Mouse (Mus musculus) olfactory bulb, adult 2 months (tissue): Measurements from ENCODE around the gene Cenpx.

Source experiments
- CTCF ChIP-seq: fragments of 200-500 bp; IDR thresholded peaks from 2 replicates; pipeline ENCODE4 v1.5.1; 2012; ENCODE audit warnings: low read depth, mild to moderate bottlenecking, low read length, moderate library complexity; ENCODE audit not compliant: insufficient read depth
- POLR2A ChIP-seq: fragments of 200-500 bp; IDR thresholded peaks from 2 replicates; pipeline ENCODE4 v1.6.1; 2012; ENCODE audit warnings: mild to moderate bottlenecking, low read depth, low read length, moderate library complexity; ENCODE audit not compliant: insufficient read depth

DNA sequence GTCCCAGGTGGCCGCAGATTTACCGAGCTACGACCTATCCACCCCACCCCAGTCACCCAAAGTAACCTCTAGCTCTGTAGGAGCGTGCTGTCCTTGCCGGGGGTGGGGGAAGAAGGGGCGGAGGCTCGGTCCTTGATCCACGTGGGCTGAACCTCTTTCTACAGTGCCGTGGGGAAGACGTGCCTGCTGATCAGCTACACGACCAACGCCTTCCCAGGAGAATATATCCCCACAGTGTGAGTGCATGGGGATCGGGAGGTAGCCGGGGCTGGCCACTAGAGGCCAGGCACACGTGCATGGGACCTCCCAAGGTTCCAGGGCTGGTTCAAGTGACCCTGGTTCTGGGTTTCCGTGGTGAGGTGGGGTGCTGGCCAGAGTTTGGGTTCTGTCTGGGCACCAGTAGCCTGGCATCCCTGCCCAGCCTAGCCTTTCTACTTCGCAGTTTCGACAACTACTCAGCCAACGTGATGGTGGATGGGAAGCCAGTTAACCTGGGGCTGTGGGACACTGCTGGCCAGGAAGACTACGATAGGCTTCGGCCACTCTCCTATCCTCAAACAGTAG, 8.6 kb upstream of the Cenpx start:
- no peak for TF ChIP-seq CTCF
- no peak for TF ChIP-seq POLR2A
